9 mouse cellular contexts compared by ENCODE assay signal in genomic region chr2:151938780-151939200, GRCm38 (mm10). TPM values are rescaled to one million over a fixed set of nuclear protein-coding genes. Genes with fewer than 3 reads are reported as not detected.
A peak's percentile ranks its signal among the peaks of the same experiment; 100 is the strongest.
DNase-seq lines count a peak whose midpoint lies in the region; ATAC-seq lines count a peak whose summit lies in the region.
"Had no signal": no experiment of that assay in that cellular context is flagged by ENCODE, and none has a peak within 500 bp of the region (broad histone marks: within the 10 kb centered on the region; RNA-seq: fewer than 3 reads in every experiment).

No protein-coding gene starts in this region.

- H3K27me3 ChIP-seq in embryonic facial prominence, embryonic 14.5 days (replicated peaks; ENCODE audit: control insufficient read depth, insufficient read depth, low read length), result no peaks in the 10 kb centered on the region
- H3K27me3 ChIP-seq in embryonic facial prominence, embryonic 10.5 days (replicated peaks; ENCODE audit: low read depth, poor library complexity, severe bottlenecking), result peaks cover 12% of the 10 kb centered on the region
- H3K27me3 ChIP-seq in stomach, embryonic 15.5 days (replicated peaks), result peaks cover 3% of the 10 kb centered on the region; the same call in 1 of the 2 replicates
- H3K27me3 ChIP-seq: neural tube, embryonic 13.5 days had no signal

- no peak overlapping the region for H3K4me2 ChIP-seq in embryonic facial prominence, embryonic 14.5 days (ENCODE audit: low read depth, low read length)
- no peak overlapping the region for H3K4me2 ChIP-seq in stomach, embryonic 15.5 days
- H3K4me2 ChIP-seq: neural tube, embryonic 13.5 days had no signal

- no peaks in the 10 kb centered on the region for H3K9me3 ChIP-seq in embryonic facial prominence, embryonic 14.5 days (ENCODE audit: control insufficient read depth, low read length)
- no peaks in the 10 kb centered on the region for H3K9me3 ChIP-seq in embryonic facial prominence, embryonic 10.5 days
- no peaks in the 10 kb centered on the region for H3K9me3 ChIP-seq in stomach, embryonic 15.5 days
- H3K9me3 ChIP-seq: neural tube, embryonic 13.5 days had no signal

- H3K36me3 ChIP-seq in embryonic facial prominence, embryonic 14.5 days (ENCODE audit: control insufficient read depth, insufficient read depth, low read length), result no peaks in the 10 kb centered on the region
- no peaks in the 10 kb centered on the region for H3K36me3 ChIP-seq in embryonic facial prominence, embryonic 10.5 days (replicated peaks)
- H3K36me3 ChIP-seq in stomach, embryonic 15.5 days, result no peaks in the 10 kb centered on the region
- H3K36me3 ChIP-seq: neural tube, embryonic 13.5 days had no signal

- H3K27ac ChIP-seq in embryonic facial prominence, embryonic 14.5 days (replicated peaks; ENCODE audit: low read depth, low read length), result no peak overlapping the region
- no peak overlapping the region for H3K27ac ChIP-seq in embryonic facial prominence, embryonic 10.5 days (replicated peaks)
- H3K27ac ChIP-seq in stomach, embryonic 15.5 days, result no peak overlapping the region

- peaks cover 9% of the 10 kb centered on the region; the same call in 1 of the 2 replicates for H3K4me1 ChIP-seq in embryonic facial prominence, embryonic 14.5 days (ENCODE audit: control insufficient read depth, insufficient read depth, low read length)
- peaks cover 10% of the 10 kb centered on the region for H3K4me1 ChIP-seq in embryonic facial prominence, embryonic 10.5 days
- H3K4me1 ChIP-seq in stomach, embryonic 15.5 days, result peaks cover 12% of the 10 kb centered on the region

- no peak overlapping the region for H3K9ac ChIP-seq in embryonic facial prominence, embryonic 14.5 days (ENCODE audit: low read depth, low read length)
- no peak overlapping the region for H3K9ac ChIP-seq in stomach, embryonic 15.5 days
- H3K9ac ChIP-seq: neural tube, embryonic 13.5 days had no signal

- 62% methylated on average over 11 of the region's 11 CpGs for WGBS in embryonic facial prominence, embryonic 14.5 days
- WGBS in embryonic facial prominence, embryonic 10.5 days, result 75% methylated on average over 11 of the region's 11 CpGs
- 29% methylated on average over 11 of the region's 11 CpGs for WGBS in stomach, embryonic 15.5 days

- no peak overlapping the region for H3K4me3 ChIP-seq in embryonic facial prominence, embryonic 14.5 days (ENCODE audit: low read depth, low read length)
- no peak overlapping the region for H3K4me3 ChIP-seq in embryonic facial prominence, embryonic 10.5 days
- no peak overlapping the region for H3K4me3 ChIP-seq in stomach, embryonic 15.5 days (replicated peaks)
- H3K4me3 ChIP-seq: neural tube, embryonic 13.5 days had no signal

- peak; percentile 22; the same call in 1 of the 2 replicates for ATAC-seq in embryonic facial prominence, embryonic 14.5 days (ENCODE audit: low read depth)
- peak; percentile 6 to 47; a peak in 1 of 4 replicates for ATAC-seq in hematopoietic stem cell, adult 5-6 weeks (replicated peaks in 1 of 2; ENCODE audit: insufficient read depth in 1 of 2, low FRiP score in 2 of 2, low TSS enrichment in 1 of 2, low read depth in 1 of 2, poor library complexity in 2 of 2, severe bottlenecking in 2 of 2)
- ATAC-seq in stomach, embryonic 15.5 days (ENCODE audit: insufficient read depth, low FRiP score, low read depth), result peak; percentile 55
- no peak for ATAC-seq in monocyte, adult 5-6 weeks (replicated peaks; ENCODE audit: insufficient number of reproducible peaks, low FRiP score, low TSS enrichment, poor library complexity, severe bottlenecking)

- peak; percentile 52 for DNase-seq in embryonic facial prominence, embryonic 14.5 days (ENCODE audit: low spot score)
- no peak for DNase-seq in embryonic facial prominence, embryonic 10.5 days (ENCODE audit: low spot score)
- peak; percentile 47 for DNase-seq in right cerebral cortex, postnatal 14 days
- DNase-seq in right cerebral cortex, adult 18-20 months, result no peak
- no peak for DNase-seq in spleen, adult 18-20 months

RNA-seq across cellular contexts. Expression of gene Angpt4, which starts 27.8 kb away (rescaled TPM):
- polyA plus RNA-seq in embryonic facial prominence, embryonic 14.5 days (2014; fragmentation: Nextera tagmentation; extraction: Ambion mirVana), result 0.64 and 1.1 TPM in 2 replicates
- 0.27 and 0.73 TPM in 2 replicates for polyA plus RNA-seq in embryonic facial prominence, embryonic 10.5 days (2016; fragmentation: Nextera tagmentation; extraction: Ambion mirVana)
- total RNA-seq in hematopoietic stem cell, adult 5-6 weeks (2017), result not detected in 2 replicates
- 0.76 and 0.77 TPM in 2 replicates for polyA plus RNA-seq in stomach, embryonic 15.5 days (2015; fragmentation: Nextera tagmentation; extraction: Ambion mirVana)
- not detected in 3 replicates for total RNA-seq in monocyte, adult 5-6 weeks (2017)

RNA-seq across cellular contexts. Expression of gene Fam110a, which starts 41.2 kb away (rescaled TPM):
- 18.8 and 21.2 TPM in 2 replicates for polyA plus RNA-seq in embryonic facial prominence, embryonic 14.5 days (2014; fragmentation: Nextera tagmentation; extraction: Ambion mirVana)
- 48.4 and 55.0 TPM in 2 replicates for polyA plus RNA-seq in embryonic facial prominence, embryonic 10.5 days (2016; fragmentation: Nextera tagmentation; extraction: Ambion mirVana)
- 10.1 and 22.8 TPM in 2 replicates for total RNA-seq in hematopoietic stem cell, adult 5-6 weeks (2017)
- 26.8 TPM in 2 replicates for polyA plus RNA-seq in stomach, embryonic 15.5 days (2015; fragmentation: Nextera tagmentation; extraction: Ambion mirVana)
- total RNA-seq in monocyte, adult 5-6 weeks (2017), result 0.64 to 5.5 TPM (median 3.1 TPM) in 3 replicates

RNA-seq across cellular contexts. Expression of gene Slc52a3, which starts 57.5 kb away (rescaled TPM):
- 2.4 and 2.8 TPM in 2 replicates for polyA plus RNA-seq in embryonic facial prominence, embryonic 14.5 days (2014; fragmentation: Nextera tagmentation; extraction: Ambion mirVana)
- 0.63 and 0.80 TPM in 2 replicates for polyA plus RNA-seq in embryonic facial prominence, embryonic 10.5 days (2016; fragmentation: Nextera tagmentation; extraction: Ambion mirVana)
- 0.45 and 0.81 TPM in 2 replicates for total RNA-seq in hematopoietic stem cell, adult 5-6 weeks (2017)
- 4.9 and 7.3 TPM in 2 replicates for polyA plus RNA-seq in stomach, embryonic 15.5 days (2015; fragmentation: Nextera tagmentation; extraction: Ambion mirVana)
- total RNA-seq in monocyte, adult 5-6 weeks (2017), result 3.0 to 4.9 TPM (median 3.5 TPM) in 3 replicates

Comparison
In these comparisons a context has a peak if more than half of its experiments do, and no peak if none do; other contexts are left out.
1. DNase-seq: peak in embryonic facial prominence, embryonic 14.5 days (single experiment) and right cerebral cortex, postnatal 14 days (single experiment); none in embryonic facial prominence, embryonic 10.5 days (single experiment), right cerebral cortex, adult 18-20 months (single experiment) and spleen, adult 18-20 months (0 of 2).